Mouse (Mus musculus): ENCODE measurements around the gene Disp1.

GRCm38 (mm10) chr1:183213850-183214249, 7.5 kb downstream of the Disp1 start:
- no peak for TF ChIP-seq GATA1 (IDR thresholded peaks at IDR 0.05; ENCODE audit: borderline replicate concordance, low read length)
- TF ChIP-seq TAL1 (conservative IDR thresholded peaks at IDR 0.05; ENCODE audit: low read depth, low read length): no peak
- TF ChIP-seq CTCF (IDR thresholded peaks at IDR 0.05; ENCODE audit: low read depth, low read length): no peak
- TF ChIP-seq POLR2AphosphoS5 (IDR thresholded peaks at IDR 0.05; ENCODE audit: insufficient replicate concordance, low read depth, low read length): no peak
- TF ChIP-seq GATA2 (IDR thresholded peaks at IDR 0.05; ENCODE audit: borderline replicate concordance, low read depth, low read length): no peak

Data from G1E (cell line).